In genomic region chr8:122314899-122315496, GRCm38 (mm10) we compare ENCODE assay signal across 9 mouse cellular contexts. TPM values are rescaled to one million over a fixed set of nuclear protein-coding genes. Genes with fewer than 3 reads are reported as not detected.
A peak's percentile ranks its signal among the peaks of the same experiment; 100 is the strongest.
DNase-seq lines count a peak whose midpoint lies in the region; ATAC-seq and TF ChIP-seq lines count a peak whose summit lies in the region.
"Had no signal": no experiment of that assay in that cellular context is flagged by ENCODE, and none has a peak within 500 bp of the region (broad histone marks: within the 10 kb centered on the region; RNA-seq: fewer than 3 reads in every experiment).

No protein-coding gene starts in this region.

- no peak for TF ChIP-seq POLR2A in limb, embryonic 14.5 days (IDR thresholded peaks at IDR 0.05; ENCODE audit: borderline replicate concordance, extremely low read depth, insufficient read depth, insufficient read length)

- peak; percentile 45; the same call in 1 of the 2 replicates for TF ChIP-seq EP300 in heart, postnatal 0 days (IDR thresholded peaks at IDR 0.05; ENCODE audit: low read depth)

- WGBS in heart, postnatal 0 days = 50% methylated on average over 13 of the region's 13 CpGs
- WGBS in limb, embryonic 14.5 days = 48% methylated on average over 12 of the region's 13 CpGs

- H3K9me3 ChIP-seq in heart, postnatal 0 days (replicated peaks; ENCODE audit: control insufficient read depth, low read length) = no peaks in the 10 kb centered on the region
- H3K9me3 ChIP-seq in limb, embryonic 14.5 days (ENCODE audit: control insufficient read depth, low read length) = no peaks in the 10 kb centered on the region
- H3K9me3 ChIP-seq: embryonic facial prominence, embryonic 13.5 days had no signal

- H3K27ac ChIP-seq in layer of hippocampus, adult 2 months = peak overlapping the region; percentile 52; the same call in 1 of the 2 replicates
- peak overlapping the region; percentile 18; the same call in 1 of the 2 replicates for H3K27ac ChIP-seq in heart, postnatal 0 days (ENCODE audit: low read depth)
- H3K27ac ChIP-seq in limb, embryonic 14.5 days (replicated peaks; ENCODE audit: low read depth, low read length) = 0 out of 2 replicates have a peak overlapping the region, but pooled peaks have one; percentile 5
- H3K27ac ChIP-seq: embryonic facial prominence, embryonic 13.5 days had no signal

- no peak for DNase-seq in layer of hippocampus, adult 2 months (ENCODE audit: low spot score in 2 of 2)
- DNase-seq in layer of hippocampus, postnatal 14 days (ENCODE audit: low spot score in 2 of 2) = no peak
- no peak for DNase-seq in heart, postnatal 0 days (ENCODE audit: low spot score)
- DNase-seq in limb, embryonic 14.5 days (ENCODE audit: low spot score) = no peak
- peak; percentile 75 to 83 for DNase-seq in natural killer cell, adult 2 months (ENCODE audit: low spot score in 2 of 2)
- no peak for DNase-seq in left cerebral cortex, adult 8-10 months (ENCODE audit: low spot score in 2 of 2)
- no peak for DNase-seq in adipocyte (ENCODE audit: low spot score)
- no peak for DNase-seq in gastrocnemius, postnatal 4 days (ENCODE audit: low spot score in 2 of 2)

- H3K4me1 ChIP-seq in heart, postnatal 0 days (ENCODE audit: control insufficient read depth, insufficient read depth) = peaks cover 42% of the 10 kb centered on the region
- H3K4me1 ChIP-seq in limb, embryonic 14.5 days (ENCODE audit: control insufficient read depth, insufficient read depth, low read length) = no peaks in the 10 kb centered on the region

- peaks cover 22% of the 10 kb centered on the region for H3K36me3 ChIP-seq in heart, postnatal 0 days (replicated peaks; ENCODE audit: control insufficient read depth, insufficient read depth, low read length)
- H3K36me3 ChIP-seq in limb, embryonic 14.5 days (ENCODE audit: control insufficient read depth, insufficient read depth, low read length) = no peaks in the 10 kb centered on the region
- H3K36me3 ChIP-seq: embryonic facial prominence, embryonic 13.5 days had no signal

- H3K9ac ChIP-seq in heart, postnatal 0 days (replicated peaks; ENCODE audit: low read depth, low read length) = no peak overlapping the region
- no peak overlapping the region for H3K9ac ChIP-seq in limb, embryonic 14.5 days (ENCODE audit: low read depth, low read length, severe bottlenecking)
- H3K9ac ChIP-seq: embryonic facial prominence, embryonic 13.5 days had no signal

- ATAC-seq in heart, postnatal 0 days (ENCODE audit: insufficient read depth, low read depth) = peak; percentile 47
- ATAC-seq in limb, embryonic 14.5 days (ENCODE audit: low FRiP score, low read depth) = no peak

- no peak for TF ChIP-seq CTCF in layer of hippocampus, adult 2 months (conservative IDR thresholded peaks at IDR 0.05)
- no peak for TF ChIP-seq CTCF in heart, postnatal 0 days (IDR thresholded peaks at IDR 0.05; ENCODE audit: low read depth)

- H3K27me3 ChIP-seq in heart, postnatal 0 days (ENCODE audit: control insufficient read depth, insufficient read depth, low read length) = no peaks in the 10 kb centered on the region
- H3K27me3 ChIP-seq in limb, embryonic 14.5 days (ENCODE audit: control insufficient read depth, insufficient read depth, low read length) = no peaks in the 10 kb centered on the region
- H3K27me3 ChIP-seq: embryonic facial prominence, embryonic 13.5 days had no signal

- no peak overlapping the region for H3K4me2 ChIP-seq in heart, postnatal 0 days (ENCODE audit: low read depth, low read length)
- no peak overlapping the region for H3K4me2 ChIP-seq in limb, embryonic 14.5 days (replicated peaks; ENCODE audit: low read depth, low read length, severe bottlenecking)
- H3K4me2 ChIP-seq: embryonic facial prominence, embryonic 13.5 days had no signal

- H3K4me3 ChIP-seq in layer of hippocampus, adult 2 months = no peak overlapping the region
- no peak overlapping the region for H3K4me3 ChIP-seq in heart, postnatal 0 days (ENCODE audit: low read depth, low read length)
- H3K4me3 ChIP-seq in limb, embryonic 14.5 days (replicated peaks; ENCODE audit: low read length) = no peak overlapping the region
- H3K4me3 ChIP-seq: embryonic facial prominence, embryonic 13.5 days had no signal

RNA-seq across cellular contexts. Expression of gene Zfpm1, which starts 33.1 kb away (rescaled TPM):
- total RNA-seq in layer of hippocampus, adult 2 months (2021) = 10 to 100 TPM; 45.1 to 45.6 TPM
- total RNA-seq in layer of hippocampus, postnatal 14 days (2021) = 10 to 100 TPM; 28.3 to 31.7 TPM
- 28.4 and 45.3 TPM in 2 replicates for total RNA-seq in heart, postnatal 0 days (2014; rRNA removed; ENCODE audit: low replicate concordance)
- 2.3 and 2.5 TPM in 2 replicates for polyA plus RNA-seq in heart, postnatal 0 days (2015; fragmentation: Nextera tagmentation; extraction: Ambion mirVana)
- 10.4 and 13.8 TPM in 2 replicates for polyA plus RNA-seq in limb, embryonic 14.5 days (2012; rRNA removed)
- polyA plus RNA-seq in limb, embryonic 14.5 days (2014; fragmentation: Nextera tagmentation; extraction: Ambion mirVana) = 1.9 and 2.1 TPM in 2 replicates
- total RNA-seq in left cerebral cortex, adult 8-10 months (2022) = 10 to 100 TPM; 38.9 to 50.1 (median 44.4) TPM
- 10 to 100 TPM; 10.6 to 13.6 TPM for total RNA-seq in gastrocnemius, postnatal 4 days (2021)

RNA-seq across cellular contexts. Expression of gene Trhr2, which starts 45.5 kb away (rescaled TPM):
- total RNA-seq in layer of hippocampus, adult 2 months (2021) = under 1 TPM; 0.79 to 0.82 TPM
- under 1 TPM; 0.76 to 0.81 TPM for total RNA-seq in layer of hippocampus, postnatal 14 days (2021)
- not detected in 2 replicates for total RNA-seq in heart, postnatal 0 days (2014; rRNA removed; ENCODE audit: low replicate concordance)
- polyA plus RNA-seq in heart, postnatal 0 days (2015; fragmentation: Nextera tagmentation; extraction: Ambion mirVana) = not detected in 2 replicates
- 1.7 and 3.2 TPM in 2 replicates for polyA plus RNA-seq in limb, embryonic 14.5 days (2012; rRNA removed)
- 0.25 TPM in 1 of 2 replicates, not detected in the other for polyA plus RNA-seq in limb, embryonic 14.5 days (2014; fragmentation: Nextera tagmentation; extraction: Ambion mirVana)
- total RNA-seq in left cerebral cortex, adult 8-10 months (2022) = 10 to 100 TPM in 3 of 4 experiments, 1 to 10 TPM in 1; 8.6 to 11.3 (median 10.8) TPM
- not detected for total RNA-seq in gastrocnemius, postnatal 4 days (2021)

Comparison
In these comparisons a context has a peak if more than half of its experiments do, and no peak if none do; other contexts are left out.
1. DNase-seq: peak in natural killer cell, adult 2 months (2 of 2); none in layer of hippocampus, adult 2 months (0 of 2), layer of hippocampus, postnatal 14 days (0 of 2), heart, postnatal 0 days (single experiment), limb, embryonic 14.5 days (single experiment), left cerebral cortex, adult 8-10 months (0 of 2), adipocyte (single experiment) and gastrocnemius, postnatal 4 days (0 of 2).
2. Peak in every context shown above with its lines, with median percentiles within 50 percentile points of each other: H3K27ac ChIP-seq.